Mouse (Mus musculus) testis, adult 10 weeks (tissue): ENCODE data around the gene Olfr1502. TPM values are rescaled to one million over a fixed set of nuclear protein-coding genes. Genes with fewer than 3 reads are reported as not detected.

Experiments
- polyA plus RNA-seq: library from polyadenylated mRNA; stranded (reverse); fragments of 350-450 nt; fragmentation: Illumina TruSeq; extraction: RNeasy Lipid Tissue Mini Kit (QIAGEN cat#74804); gene quantifications from one replicate; pipeline ENCODE4 v1.2.3, GENCODE M21; 2014; ENCODE audit warnings: low read depth, low replicate concordance

The Olfr1502 gene
- not detected for polyA plus RNA-seq

GRCm38 (mm10) chr19:13861495-13861894, at the start of gene Olfr1502:
TSS of gene Olfr1502 (plus strand) at chr19:13861795.

GRCm38 (mm10) chr19:13819347-13819746, 42.2 kb upstream of the Olfr1502 start, which contains the start of gene Olfr1499:
TSS of gene Olfr1499 (minus strand) at chr19:13819447.

GRCm38 (mm10) chr19:13830388-13830787, 31.2 kb upstream of the Olfr1502 start, which contains the start of gene Olfr1500:
TSS of gene Olfr1500 (minus strand) at chr19:13830488.

GRCm38 (mm10) chr19:13850592-13850991, 11.0 kb upstream of the Olfr1502 start, which contains the start of gene Olfr1501:
TSS of gene Olfr1501 (minus strand) at chr19:13850692.

GRCm38 (mm10) chr19:13897828-13898227, 36.2 kb downstream of the Olfr1502 start, which contains the start of gene Olfr1504:
TSS of gene Olfr1504 (minus strand) at chr19:13897928.

Other genes with a start within 250 kb of the Olfr1502 start
- gene Olfr1487, start 244.4 kb upstream of the Olfr1502 start, polyA plus RNA-seq = not detected
- not detected for gene Olfr1489, start 230.2 kb upstream of the Olfr1502 start, polyA plus RNA-seq
- gene Olfr1490, start 210.7 kb upstream of the Olfr1502 start, polyA plus RNA-seq = not detected
- not detected for gene Olfr1491, start 164.5 kb upstream of the Olfr1502 start, polyA plus RNA-seq
- gene Olfr1493-ps1, start 138.5 kb upstream of the Olfr1502 start, polyA plus RNA-seq = not detected
- gene Olfr1494, start 122.1 kb upstream of the Olfr1502 start, polyA plus RNA-seq = not detected
- not detected for gene Olfr1495, start 97.2 kb upstream of the Olfr1502 start, polyA plus RNA-seq
- gene Olfr1496, start 83.9 kb upstream of the Olfr1502 start, polyA plus RNA-seq = not detected
- not detected for gene Olfr1497, start 63.6 kb upstream of the Olfr1502 start, polyA plus RNA-seq
- not detected for gene Olfr1499, start 42.3 kb upstream of the Olfr1502 start, polyA plus RNA-seq
- gene Olfr1500, start 31.3 kb upstream of the Olfr1502 start, polyA plus RNA-seq = not detected
- gene Olfr1501, start 11.1 kb upstream of the Olfr1502 start, polyA plus RNA-seq = not detected
- not detected for gene Olfr1504, start 36.1 kb downstream of the Olfr1502 start, polyA plus RNA-seq
- gene Olfr1505, start 51.7 kb downstream of the Olfr1502 start, polyA plus RNA-seq = not detected